ENCODE assay signal across 11 mouse cellular contexts in genomic region chr1:87482546-87482945, GRCm38 (mm10). TPM values are rescaled to one million over a fixed set of nuclear protein-coding genes. Genes with fewer than 3 reads are reported as not detected.
"Had no signal": no experiment of that assay in that cellular context is flagged by ENCODE, and none has a peak within 500 bp of the region (broad histone marks: within the 10 kb centered on the region; RNA-seq: fewer than 3 reads in every experiment).

No protein-coding gene starts in this region.

- DNase-seq: kidney, postnatal 10 days; kidney, postnatal 4 days; left cerebral cortex, postnatal 4 days; lung, adult 18-20 months; right cerebral cortex, postnatal 14 days; thymus, postnatal 4 days had no signal

RNA-seq across cellular contexts. Expression of gene Snorc, which starts 12.5 kb away (rescaled TPM):
- total RNA-seq: layer of hippocampus, adult 2 months; layer of hippocampus, postnatal 10 days; left cerebral cortex, postnatal 10 days; left cerebral cortex, postnatal 4 days; liver, adult 2 months; megakaryocyte-erythroid progenitor cell, adult 5-6 weeks had no signal

RNA-seq across cellular contexts. Expression of gene Neu2, which starts 27.1 kb away (rescaled TPM):
- total RNA-seq: megakaryocyte-erythroid progenitor cell, adult 5-6 weeks had no signal
